Mouse (Mus musculus) large intestine, adult 2 months (tissue): ENCODE measurements at regions not wholly inside any gene's neighbourhood (a gene's known extent, or its start where the extent isn't known, plus 50 kb on each side); places are given as distances from the start of the nearest gene placed in this dataset.

Experiments used
- DNase-seq: peaks from one replicate; pipeline ENCODE4 v3.0.0-alpha.2; 2012; ENCODE audit warnings: low read depth, low spot score
- WGBS: fragments of 180-500 bp; shearing (Covaris S2); methylation state at CpG from one replicate; pipeline ENCODE4 v1.1.7; 2018; 5-methylcytosine and 5-hydroxymethylcytosine counted together

- no peak for DNase-seq
- WGBS = 71% methylated on average over 6 of the region's 6 CpGs
Observed at GRCm38 (mm10) chr14:54104243-54104642, 149.7 kb downstream of the Dad1 start.

- 93% methylated on average over 5 of the region's 5 CpGs for WGBS
- DNase-seq = no peak
Observed at GRCm38 (mm10) chr14:54103541-54103940, 150.4 kb downstream of the Dad1 start.

DNA sequence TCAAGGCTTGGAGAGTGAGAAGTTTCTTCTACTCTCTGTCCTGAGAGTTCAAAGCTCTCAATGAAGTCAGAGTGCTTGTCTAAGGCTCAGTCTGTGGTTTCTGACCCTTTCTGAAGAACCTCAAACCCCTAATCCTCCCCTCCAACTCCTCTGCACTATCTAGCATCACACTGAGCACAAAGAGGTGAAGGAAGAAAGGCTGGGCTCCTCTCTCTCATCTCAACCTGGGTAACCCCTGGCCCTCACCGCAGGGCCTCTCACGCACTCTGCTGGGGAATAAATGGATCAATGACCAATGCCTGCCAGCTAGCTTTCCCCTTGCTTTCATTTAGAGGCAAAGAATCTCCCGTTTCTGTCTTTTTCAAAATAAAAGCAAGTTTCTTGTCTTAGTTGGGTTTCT, 150.8 kb downstream of the Dad1 start:
- 89% methylated on average over 3 of the region's 3 CpGs for WGBS
- no peak for DNase-seq

- no peak for DNase-seq
- WGBS = 28% methylated on average over 3 of the region's 3 CpGs
Observed at GRCm38 (mm10) chr14:54101775-54102174, 152.1 kb downstream of the Dad1 start.

- DNase-seq = no peak
- 88% methylated on average over 6 of the region's 6 CpGs for WGBS
Observed at GRCm38 (mm10) chr14:54099360-54099759, 154.5 kb downstream of the Dad1 start.

DNA sequence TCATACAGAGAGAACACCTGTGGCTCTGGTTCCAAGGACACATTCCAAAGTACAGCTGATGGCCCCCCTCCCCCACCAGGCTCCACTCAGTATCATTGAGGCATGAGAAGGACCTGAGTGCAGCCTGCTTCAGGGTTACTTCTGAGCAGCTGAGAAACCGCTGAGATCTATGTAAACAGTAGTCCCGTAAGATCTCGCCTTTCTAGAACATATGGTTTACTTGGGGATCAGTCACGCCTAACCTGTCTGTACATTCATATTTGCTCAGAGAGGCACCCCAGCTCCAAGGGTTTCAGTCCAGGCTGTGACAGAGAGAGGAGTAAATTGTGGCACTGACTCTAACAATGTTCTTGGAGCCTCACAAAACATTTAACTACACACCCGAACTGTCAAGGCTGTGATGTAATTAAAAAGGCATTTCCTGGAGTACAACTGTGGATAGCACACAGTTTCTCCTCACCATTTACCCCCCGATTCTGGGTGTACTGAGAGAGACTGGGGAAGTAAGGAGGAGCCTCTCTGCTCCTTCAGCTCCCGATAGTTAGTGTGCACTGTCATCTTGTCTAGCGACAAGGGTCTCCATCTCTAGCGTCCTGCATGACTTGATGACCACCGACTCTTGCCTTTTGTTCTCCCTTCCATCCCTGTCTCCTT, 155.7 kb downstream of the Dad1 start:
- 34% methylated on average over 10 of the region's 10 CpGs for WGBS
- DNase-seq = no peak

- no peak for DNase-seq
- 40% methylated on average over 2 of the region's 2 CpGs for WGBS
Observed at GRCm38 (mm10) chr14:54097026-54097425, 156.9 kb downstream of the Dad1 start.

GRCm38 (mm10) chr14:54092444-54092843, 161.5 kb downstream of the Dad1 start:
- DNase-seq = no peak
- WGBS = 92% methylated on average over 6 of the region's 6 CpGs

DNA sequence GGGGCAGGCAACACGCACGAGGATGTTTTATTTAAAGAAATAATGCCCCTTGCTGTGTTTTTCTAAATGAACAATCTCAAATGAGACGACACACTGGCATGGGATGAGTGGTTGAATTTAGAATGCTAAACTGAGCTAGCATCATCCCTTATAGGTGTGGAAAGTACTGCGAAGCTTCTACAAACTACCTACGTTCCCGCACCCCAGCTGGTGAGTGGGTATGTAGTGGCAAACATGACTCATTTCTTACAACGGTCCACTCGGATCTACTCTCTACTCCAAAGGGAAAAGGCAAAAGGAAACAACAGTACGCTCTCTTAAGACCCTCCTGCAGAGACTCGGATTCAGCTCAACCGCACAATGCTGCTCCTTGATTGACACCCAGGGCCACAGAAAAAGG, 167.2 kb downstream of the Dad1 start:
- DNase-seq = no peak
- 84% methylated on average over 11 of the region's 11 CpGs for WGBS

DNA sequence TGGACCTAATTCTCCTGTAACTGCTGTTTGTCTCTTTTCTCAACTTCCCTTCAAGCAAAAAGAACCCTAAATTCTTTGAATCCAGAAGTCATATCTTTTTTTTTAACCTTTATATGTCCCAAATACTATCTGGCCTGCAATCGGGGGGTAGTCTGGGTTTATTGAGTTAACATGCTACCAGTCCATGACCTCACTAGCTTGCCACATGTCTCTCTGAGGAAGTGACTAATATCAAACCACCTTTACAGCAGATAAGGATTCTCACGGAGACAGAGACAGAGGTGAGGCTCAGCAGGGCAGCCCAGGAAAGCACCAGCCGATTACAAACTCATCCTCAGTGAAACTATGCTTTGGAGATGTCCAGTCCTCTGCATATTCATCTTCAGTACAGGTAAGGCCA, 179.2 kb downstream of the Dad1 start:
- DNase-seq = no peak
- WGBS = 73% methylated on average over 3 of the region's 3 CpGs

GRCm38 (mm10) chr14:54072283-54072912, 181.5 kb downstream of the Dad1 start:
- no peak for DNase-seq
- WGBS = 60% methylated on average over 10 of the region's 10 CpGs

DNA sequence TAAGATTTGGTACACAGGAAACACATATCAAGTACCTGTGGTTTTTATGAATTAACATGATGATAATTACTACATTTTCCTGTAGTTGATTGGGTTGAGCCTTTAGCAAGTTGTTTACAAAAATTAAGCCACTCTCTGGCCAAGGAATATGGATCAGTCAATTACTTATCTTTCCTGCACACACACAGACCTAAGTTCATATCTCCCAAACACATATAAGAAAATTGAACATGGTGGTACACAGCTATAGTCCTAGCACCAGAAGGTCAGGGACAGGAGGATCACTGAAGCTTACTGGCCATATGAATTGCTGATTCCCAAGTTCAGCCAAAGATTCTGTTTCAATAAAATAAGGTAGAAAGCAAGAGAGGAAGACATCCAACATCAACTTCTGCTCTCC, 183.7 kb downstream of the Dad1 start:
- no peak for DNase-seq

DNA sequence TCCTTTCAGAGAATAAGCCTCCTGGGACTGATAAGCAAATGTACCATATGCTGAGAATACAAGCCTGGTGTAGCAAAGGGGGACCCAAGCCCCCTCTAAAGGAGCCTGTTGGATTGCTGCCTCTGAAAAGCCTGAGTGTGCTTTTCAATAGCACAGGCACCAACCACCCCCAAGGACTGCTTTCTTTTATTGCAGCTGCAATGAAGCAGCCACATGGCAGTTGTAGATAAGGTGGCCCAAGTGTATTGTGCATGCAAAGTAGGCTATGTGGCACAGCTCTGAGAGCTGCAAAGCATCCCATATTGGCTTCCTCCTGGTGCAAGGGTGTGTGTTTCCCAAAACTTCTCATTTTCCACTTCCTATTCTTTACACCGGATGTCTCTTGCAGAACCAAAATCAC, 185.2 kb downstream of the Dad1 start:
- DNase-seq = no peak
- WGBS = 90% methylated on average over 1 of the region's 1 CpGs

DNA sequence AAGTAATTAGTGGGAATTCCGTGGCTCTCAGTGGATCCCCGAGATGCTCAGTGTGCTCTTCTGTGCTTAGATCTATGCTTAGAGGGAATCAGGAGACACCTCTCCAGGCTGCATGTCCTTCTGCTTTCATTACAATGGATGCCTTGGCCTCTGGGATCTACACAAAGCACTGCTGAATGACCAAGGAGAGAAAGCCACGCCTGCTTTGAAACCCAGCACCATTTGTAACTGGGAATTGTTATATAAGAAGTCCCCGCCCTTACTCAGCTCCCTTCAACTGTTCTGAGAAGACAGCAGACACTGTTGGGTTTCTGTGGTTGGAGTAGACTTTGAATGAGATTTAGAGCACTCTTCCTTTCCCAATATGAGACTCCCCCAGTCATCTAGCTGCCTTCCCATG, 188.4 kb downstream of the Dad1 start:
- no peak for DNase-seq
- 75% methylated on average over 4 of the region's 4 CpGs for WGBS

DNA sequence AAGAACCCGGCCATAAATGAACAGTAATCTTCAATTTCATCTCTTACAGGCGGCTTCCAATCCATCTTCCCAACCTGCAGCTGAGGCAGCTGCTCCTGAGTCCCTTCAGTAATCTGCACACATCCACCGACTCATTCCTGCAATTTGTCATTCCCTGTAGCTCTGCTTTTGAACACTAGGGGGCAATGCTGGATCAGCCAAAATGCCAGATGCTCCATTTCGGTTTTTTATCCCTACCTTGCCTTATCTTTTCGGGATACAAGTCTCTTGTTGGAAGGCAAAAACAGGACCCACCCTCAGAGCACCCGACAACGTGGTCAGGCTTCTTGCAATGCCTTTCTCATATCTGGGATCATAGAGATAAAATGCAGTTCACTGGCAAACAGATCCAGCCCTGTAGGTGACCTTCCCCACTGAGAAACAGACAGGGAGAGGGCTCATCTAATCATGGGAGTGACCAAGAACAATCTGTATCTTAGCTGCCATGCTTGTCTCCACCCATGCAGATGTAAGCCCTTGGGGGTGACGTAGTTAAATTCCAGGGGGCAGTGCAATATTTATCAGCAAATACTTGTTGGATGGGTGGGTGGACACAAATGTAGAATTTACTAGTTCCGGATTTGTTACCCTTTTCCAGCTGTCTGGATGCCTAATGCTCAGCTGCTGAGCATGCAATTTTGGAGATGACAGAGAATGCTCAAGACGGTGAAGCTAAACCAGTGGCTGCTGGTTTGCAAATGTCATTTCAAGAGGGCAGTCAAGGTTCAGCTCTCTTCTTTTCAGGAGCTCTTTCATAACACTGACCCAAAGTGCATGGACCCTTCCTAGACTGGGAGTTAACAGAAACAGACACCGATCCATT, 189.1 kb downstream of the Dad1 start:
- DNase-seq = peak; percentile 35
- 24% methylated on average over 11 of the region's 11 CpGs for WGBS

DNA sequence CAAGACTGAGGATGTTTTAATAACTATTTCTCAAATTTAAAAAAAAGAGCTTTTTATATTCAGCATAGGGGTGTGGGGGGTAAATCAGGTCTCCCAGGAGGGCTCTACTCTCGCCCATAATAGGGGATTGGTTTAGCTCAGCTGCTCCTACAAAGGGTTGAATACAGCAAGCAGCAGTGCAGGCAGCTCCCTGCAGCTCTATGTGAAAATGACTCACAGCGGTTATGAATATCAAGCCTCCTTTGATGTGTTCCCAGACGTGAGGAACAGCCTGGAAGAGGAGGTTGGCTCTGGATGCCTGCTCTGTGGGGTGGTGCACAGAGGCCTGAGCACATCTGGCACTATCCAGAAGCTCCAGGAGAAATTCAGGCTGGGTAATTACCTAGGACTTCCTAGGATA, 192.3 kb downstream of the Dad1 start:
- 60% methylated on average over 3 of the region's 3 CpGs for WGBS
- no peak for DNase-seq

- 14% methylated on average over 4 of the region's 4 CpGs for WGBS
- peak; percentile 65 for DNase-seq
Observed at GRCm38 (mm10) chr14:54059776-54060175, 194.1 kb downstream of the Dad1 start.

- WGBS = 81% methylated on average over 6 of the region's 6 CpGs
- no peak for DNase-seq
Observed at GRCm38 (mm10) chr14:54059096-54059495, 194.8 kb downstream of the Dad1 start.

DNA sequence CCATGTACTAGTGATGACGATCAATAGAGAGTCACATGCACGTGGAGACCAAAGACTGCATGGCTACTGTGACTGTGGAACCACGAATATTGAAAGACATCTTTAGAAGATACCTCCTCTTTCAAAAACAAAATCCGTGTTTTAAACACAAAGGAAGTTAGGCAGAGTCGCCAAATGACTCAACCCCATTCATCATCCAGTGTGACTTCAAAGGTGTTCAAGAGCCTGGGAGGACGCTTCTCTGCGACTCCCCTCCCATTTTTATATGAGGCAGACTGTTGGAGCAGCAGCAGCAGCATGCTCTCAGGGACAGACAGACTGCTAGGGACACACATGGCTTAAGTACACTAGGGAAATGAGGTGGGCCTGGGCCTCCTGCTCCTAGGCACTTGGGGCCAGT, 197.2 kb downstream of the Dad1 start:
- DNase-seq = no peak
- 66% methylated on average over 7 of the region's 7 CpGs for WGBS

DNA sequence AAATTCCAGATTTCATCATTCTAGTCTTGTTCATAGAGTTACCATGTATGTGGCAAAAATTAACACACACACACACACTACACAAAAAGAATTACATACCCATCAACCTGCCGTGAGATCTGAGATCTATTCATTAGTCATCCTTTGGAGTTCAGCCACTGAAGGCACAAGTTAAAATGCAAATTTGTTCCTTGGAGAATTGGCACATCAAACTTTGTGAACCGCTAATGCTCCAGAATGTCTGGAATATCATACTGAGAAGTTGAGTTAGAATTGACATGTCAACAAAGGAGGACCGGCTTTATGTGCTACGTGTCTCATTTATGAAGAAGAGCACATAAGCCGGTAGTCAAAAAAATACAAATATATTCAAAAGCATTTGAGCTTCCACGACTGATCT, 198.5 kb downstream of the Dad1 start:
- WGBS = 74% methylated on average over 6 of the region's 6 CpGs
- DNase-seq = no peak

GRCm38 (mm10) chr14:54042286-54042685, 211.6 kb downstream of the Dad1 start:
- no peak for DNase-seq
- WGBS = 89% methylated on average over 2 of the region's 2 CpGs
